Mouse (Mus musculus): ENCODE measurements at regions not wholly inside any gene's neighbourhood (a gene's known extent, or its start where the extent isn't known, plus 50 kb on each side); places are given as distances from the start of the nearest gene placed in this dataset.
"Not testable (repeated sequence)": the region's sequence is repeated elsewhere in the genome, so short reads cannot be mapped to it uniquely, and the experiment has no call there.

DNA sequence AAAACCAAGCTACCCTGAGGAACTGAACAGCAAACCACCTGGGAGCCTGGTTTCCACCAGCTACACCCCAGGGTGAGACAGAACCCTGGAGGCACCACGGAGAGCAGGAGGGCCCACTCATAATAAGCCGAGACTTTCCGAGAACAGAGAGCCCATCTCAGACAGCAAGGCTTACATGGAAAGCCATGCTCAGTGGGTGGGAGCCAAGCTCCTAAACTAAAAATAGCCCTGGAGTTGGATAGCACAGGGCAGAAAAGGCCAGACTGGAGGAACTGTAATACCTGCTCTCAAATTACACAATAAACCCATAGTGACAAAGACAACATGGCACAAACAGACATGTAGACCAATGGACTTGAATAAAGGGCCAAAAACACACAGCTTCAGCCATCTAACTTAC lies 69.9 kb downstream of the Fbxo4 start:
- DNase-seq, result no peak

DNA sequence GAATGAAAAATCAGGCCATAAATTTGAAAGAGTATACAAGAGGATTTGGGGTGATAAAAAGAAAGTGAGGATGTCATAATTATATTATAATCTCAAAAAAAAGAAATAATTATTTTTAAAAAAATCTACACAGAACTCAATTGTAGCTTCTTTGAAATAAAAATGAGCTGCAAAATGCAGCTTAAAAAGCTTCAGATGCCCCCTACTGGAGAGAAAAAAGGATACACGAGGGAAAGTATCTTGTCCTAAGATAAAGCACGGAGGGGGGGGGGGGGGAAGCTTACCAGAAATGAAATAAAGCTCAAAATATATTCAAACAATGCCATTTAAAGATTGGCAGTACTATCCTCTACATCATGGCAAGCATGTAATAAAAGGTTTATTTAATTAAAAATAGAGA lies 70.7 kb downstream of the Fbxo4 start:
- no peak for DNase-seq

DNA sequence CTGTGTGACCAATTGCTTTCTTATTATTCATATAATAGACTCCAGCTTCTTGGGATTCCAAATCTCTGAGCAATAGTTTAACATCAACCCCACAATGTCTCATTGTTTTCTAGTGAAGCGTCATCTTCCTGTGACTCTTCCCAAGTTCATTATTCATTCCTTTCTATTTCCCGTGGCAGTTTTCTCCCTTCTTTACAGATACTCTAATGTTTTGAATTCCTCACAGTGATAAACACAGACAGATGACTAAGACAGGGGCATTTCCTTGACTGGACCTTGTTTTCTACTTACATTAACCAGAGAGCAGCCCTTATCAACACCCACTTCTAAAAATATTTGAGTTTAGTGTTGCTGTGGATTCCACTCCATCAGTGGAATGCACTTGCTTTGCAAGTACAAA lies 73.8 kb downstream of the Fbxo4 start:
- DNase-seq, result no peak

DNA sequence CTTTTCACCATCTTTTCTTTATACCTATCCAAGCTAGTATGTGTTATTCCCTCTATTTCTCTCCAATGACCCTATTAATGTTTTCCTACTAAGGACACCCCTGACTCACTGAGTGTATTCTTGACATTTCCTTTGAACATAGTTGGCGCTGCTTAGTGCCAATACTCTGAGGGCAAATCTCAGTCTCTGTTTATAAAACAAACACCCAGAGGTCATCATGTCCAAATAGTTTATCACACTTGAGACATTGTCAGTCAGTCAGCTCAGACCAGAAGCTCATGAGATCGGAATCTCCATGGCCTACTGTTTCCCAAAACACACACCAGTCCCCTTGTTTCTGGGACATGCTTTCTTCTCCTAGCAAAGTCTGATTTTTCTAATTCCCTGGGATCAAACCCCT lies 100.9 kb downstream of the Fbxo4 start:
- no peak for DNase-seq

DNA sequence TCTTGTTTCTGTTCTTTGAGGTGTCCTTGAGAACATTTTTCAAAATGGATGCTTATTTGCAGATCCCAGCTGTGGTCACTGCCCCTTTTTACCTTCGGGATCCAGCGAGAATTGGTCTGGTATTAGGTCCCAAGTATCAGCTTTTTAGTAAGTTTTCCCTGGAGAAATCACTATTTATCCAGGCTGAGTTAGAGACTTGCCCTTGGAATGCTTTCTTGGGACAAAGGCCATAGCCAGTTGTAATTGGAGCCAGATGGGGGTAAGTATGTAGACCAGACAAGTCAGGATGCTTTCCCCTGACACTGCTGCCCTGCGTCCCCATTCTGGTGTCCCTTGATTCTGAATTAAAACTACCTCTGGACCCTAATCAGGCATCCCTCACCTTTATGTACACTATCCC lies 101.9 kb downstream of the Fbxo4 start:
- no peak for DNase-seq

DNA sequence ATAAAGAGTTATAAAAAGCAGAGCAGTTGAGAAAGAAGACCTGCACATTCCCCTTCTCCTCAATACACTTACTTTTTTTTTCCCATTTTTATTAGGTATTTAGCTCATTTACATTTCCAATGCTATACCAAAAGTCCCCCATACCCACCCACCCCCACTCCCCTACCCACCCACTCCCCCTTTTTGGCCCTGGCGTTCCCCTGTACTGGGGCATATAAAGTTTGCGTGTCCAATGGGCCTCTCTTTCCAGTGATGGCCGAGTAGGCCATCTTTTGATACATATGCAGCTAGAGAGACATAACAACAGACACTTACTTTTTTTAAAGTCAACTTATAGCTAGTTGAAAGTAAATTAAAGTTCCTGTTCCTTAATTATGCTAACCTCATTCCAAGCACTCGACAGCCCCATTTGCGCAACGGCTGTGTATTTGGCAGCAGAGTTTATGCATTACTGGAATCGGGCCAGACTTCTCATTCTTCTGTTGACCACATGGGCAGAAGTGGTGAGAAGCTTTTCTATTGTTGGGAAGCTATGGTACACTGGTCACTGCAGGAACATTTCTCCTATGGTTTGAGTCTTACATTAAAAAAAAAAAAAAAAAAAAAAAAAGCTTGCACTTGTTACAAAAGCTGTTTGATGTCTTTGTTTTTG lies 104.0 kb downstream of the Fbxo4 start:
- DNase-seq, result peak; percentile 49

DNA sequence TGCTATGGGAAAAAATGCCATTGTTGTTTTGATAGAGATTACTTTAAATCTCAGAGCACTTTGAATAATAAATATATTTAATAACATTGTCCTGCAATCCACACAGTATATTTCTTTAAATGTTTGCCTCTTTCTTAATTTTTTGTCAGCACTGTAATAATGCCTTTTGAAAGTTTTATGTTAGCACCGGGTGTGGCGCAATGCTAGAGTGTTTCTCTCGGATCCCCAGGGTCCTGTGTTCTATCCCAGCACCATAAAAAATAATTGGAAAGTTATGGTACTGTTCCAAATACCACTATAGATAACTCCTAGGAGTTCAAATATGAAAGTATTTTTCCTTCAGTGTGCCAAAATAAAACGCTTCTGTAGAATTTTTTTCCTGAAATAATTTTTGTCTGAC lies 147.6 kb downstream of the Fbxo4 start:
- peak; percentile 8 for DNase-seq

DNA sequence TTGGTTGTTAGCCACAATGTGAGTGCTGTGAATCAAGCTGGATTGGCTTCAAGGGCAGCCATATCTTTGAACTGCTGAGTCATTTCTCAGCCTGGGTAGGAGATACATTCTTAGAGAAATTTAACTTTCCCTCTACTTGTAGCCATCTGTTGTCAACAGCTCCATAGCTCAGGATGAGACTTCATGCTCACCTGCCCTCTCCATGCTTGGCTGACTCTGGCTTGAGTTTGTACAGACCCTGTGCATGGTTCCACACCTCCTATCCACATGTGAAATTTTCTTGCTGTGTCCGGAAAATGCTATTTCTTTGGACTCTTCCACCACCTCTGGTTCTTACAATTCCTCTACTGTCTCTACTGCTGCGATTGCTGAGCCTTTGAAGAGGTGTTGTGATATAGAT lies 173.9 kb downstream of the Fbxo4 start:
- peak; percentile 12 for DNase-seq

DNA sequence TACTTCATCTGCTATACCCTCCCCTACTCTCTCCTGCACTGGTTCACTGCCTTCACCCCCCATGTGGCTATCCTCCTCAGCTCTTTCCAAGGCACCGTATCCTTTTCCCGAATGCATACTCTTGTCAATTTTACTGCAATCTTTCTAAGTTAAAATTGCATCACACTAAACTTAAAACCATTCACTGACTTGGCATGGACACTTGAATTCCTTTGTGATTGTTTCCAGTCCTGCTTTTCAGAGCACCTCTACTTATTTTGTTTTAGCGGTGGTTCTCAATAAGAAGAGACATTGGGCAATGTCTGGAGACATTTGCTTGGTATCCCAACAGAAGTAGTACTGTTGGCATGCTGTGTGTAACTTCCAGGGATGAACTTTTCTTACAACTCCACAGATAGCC lies 192.6 kb upstream of the Ghr start:
- no peak for DNase-seq

DNA sequence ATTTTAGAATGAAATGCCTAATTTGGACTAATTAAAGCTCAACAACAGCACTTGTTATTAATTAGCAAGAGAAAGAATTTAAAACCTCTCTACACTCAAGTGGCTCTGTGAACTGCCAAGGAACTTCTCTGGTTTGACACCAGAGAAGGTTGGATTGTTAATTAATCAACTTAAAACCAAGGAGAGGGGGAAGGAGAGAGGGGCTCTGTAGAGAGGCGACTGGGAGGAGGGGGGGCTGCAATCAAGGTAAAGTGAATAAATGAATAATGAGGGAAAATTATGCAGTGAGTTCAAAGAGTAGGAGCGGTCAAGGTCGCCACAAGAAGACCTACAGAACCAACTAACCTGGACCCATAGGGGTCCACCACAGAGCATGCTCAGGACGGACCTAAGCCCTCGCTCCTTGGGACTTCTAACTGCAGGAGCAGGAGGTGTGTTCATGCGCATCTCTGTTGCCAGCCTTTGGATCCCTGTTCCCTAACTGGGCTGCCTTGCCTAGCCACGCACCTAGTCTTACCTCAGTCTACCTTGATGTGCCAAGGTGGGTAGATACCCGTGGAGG lies 189.0 kb upstream of the Ghr start:
- peak; percentile 7 for DNase-seq

DNA sequence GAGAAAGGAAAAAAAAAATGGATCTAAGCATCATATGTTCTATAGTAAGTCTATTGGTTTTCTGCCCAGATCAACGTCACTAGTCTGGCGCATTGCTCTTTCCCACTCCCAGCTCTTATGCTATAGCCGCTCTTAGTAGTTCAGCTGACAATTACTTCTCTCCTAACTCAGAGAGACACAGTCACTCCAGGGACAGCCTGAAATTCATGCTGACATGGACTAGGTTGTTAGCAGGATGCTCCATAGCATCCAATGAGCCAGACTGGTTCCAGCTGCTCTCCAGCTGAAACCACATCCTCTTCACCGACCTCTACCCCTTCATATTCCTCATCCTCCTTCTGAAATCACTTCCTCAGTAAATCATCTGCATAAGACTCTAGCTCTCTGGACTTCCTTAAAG lies 187.0 kb upstream of the Ghr start:
- peak; percentile 68 for DNase-seq

DNA sequence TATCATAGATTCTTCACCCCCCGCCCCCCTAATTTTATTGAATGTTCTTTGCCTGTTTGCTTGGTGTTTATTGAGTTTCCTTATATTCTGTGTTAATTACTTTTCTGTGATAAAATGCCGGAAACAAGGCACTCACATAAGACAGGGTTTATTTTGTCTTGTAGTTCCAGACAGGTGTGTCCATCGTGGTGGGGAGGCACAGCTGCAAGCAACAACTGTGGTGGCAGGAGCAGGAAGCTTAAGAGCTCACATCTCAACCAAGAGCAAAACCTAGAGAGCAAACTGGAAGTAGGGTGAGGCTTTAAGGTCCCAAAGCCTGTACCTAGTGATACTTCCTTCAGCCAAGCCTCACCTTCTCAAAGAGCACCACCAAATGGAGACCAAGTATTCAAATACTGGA lies 181.4 kb upstream of the Ghr start:
- DNase-seq, result no peak

DNA sequence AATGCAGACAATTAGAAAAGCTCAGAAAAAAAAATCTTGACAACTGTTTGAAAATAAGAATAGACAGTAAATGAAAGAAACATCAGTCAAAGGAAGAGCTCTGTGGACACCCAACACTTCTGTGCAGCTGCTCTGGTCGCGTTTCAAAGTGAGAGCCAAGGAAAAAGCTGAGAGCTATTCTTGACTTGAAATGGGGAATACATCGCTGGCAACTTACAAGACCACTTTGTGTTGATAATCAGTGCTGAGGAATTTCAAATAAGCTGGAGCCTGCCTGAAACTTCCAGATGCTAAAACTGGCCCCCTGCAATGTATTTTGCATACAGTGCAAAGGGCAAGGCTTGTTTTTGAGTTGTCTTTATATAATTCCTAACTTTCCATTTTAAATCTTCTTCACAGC lies 177.1 kb upstream of the Ghr start:
- no peak for DNase-seq

DNA sequence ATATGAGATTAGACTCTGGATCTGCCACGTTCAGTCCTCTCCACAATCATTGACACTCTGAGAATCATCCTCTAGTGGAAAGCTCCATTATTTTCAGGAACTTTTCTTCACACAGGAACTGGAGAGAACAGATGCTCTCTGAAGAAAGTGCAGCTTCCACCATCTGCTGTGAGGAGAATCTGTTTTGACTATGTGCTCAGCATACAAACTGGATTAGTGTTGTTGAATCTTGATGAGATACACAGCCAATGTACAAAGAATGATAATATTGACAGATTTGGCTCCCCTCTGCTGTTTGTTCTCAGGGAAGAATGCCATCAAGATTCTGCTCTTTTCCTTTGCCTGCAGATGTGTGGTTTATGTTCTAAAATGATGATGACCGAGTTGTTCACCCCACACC lies 172.3 kb upstream of the Ghr start:
- no peak for DNase-seq

DNA sequence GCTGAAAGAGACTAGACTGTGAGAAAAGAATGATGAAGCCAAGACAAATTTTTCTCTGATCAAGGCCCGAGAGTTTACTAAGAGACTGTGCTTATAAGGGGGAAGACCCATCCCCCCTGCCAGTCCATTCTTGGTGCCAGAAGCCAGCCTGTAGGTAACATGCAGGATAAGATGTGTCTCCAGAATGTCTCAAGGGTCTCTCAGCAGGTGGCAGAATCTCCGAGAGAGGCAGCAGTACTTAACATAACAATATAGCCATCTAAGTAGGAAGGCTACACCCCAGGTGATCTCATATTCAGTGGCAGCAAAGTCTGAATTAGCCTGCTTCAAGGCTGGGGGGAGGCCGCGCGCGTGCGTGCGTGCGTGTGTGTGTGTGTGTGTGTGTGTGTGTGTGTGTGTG lies 164.8 kb upstream of the Ghr start:
- not testable (repeated sequence) for DNase-seq

DNA sequence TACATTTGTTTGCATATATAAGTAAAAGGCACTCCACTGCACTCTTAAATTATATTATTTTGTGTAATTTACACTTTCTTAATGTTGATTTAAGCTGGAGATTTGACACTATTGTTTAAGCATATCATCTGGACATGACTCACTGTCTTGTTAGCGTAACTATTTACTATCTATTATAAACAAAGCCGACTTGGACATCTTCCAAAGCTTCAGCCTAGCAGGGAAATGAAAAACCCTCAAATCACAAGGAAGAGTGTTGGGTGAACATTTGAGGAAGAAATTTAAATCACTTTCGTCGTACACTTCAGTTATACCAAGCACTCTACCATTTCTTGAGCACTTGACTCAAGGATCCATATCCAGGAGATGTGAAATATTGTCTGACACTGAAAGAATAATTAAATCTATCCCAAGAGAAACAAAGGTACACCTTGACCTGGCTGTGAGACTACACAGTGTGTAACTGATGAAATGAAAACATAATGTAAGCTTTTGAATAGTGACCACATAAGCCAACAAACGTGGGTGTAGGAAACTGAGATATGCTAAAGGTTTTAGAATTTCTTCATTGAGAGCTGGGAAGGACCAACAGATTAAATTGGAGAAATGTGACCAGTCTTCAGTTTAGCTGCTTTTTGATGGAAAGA lies 160.0 kb upstream of the Ghr start:
- no peak for DNase-seq

DNA sequence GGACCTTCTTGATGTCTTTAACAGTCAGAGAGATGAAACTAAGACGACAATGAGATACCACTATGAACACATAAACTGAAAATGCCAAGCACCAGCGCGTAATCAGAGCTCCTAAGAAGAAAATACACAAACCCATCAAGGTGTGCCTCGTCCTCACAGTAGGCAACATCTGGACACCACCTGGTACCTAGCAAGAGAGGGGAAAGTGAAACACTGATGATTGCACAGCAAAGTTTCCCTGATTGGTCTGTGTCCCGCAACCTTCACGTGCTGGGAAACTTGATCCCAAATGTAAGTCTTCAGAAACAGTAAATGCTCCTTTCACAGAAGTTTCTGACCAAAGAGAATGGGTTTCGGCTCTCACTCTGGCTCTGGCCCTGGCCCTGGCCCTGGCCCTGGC lies 158.9 kb upstream of the Ghr start:
- DNase-seq, result no peak

DNA sequence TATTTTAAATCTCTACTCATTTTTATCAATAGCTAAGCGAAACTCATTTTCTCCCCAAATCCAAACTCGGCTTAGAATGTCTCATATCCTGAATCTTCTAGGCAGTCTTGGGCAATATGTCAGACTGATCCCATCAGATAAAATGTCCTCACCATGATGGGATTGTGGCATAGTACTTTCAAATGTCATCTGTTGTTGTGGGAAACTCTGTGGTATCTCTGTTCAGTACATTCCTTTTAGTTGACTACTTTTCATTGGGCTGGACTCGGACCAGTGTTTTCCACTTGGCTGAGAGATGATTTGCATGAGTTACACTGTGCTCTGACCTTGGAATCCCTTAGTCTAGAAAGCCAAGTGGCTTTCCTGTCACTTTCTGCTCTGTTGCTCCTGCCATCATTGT lies 141.9 kb upstream of the Ghr start:
- no peak for DNase-seq

DNA sequence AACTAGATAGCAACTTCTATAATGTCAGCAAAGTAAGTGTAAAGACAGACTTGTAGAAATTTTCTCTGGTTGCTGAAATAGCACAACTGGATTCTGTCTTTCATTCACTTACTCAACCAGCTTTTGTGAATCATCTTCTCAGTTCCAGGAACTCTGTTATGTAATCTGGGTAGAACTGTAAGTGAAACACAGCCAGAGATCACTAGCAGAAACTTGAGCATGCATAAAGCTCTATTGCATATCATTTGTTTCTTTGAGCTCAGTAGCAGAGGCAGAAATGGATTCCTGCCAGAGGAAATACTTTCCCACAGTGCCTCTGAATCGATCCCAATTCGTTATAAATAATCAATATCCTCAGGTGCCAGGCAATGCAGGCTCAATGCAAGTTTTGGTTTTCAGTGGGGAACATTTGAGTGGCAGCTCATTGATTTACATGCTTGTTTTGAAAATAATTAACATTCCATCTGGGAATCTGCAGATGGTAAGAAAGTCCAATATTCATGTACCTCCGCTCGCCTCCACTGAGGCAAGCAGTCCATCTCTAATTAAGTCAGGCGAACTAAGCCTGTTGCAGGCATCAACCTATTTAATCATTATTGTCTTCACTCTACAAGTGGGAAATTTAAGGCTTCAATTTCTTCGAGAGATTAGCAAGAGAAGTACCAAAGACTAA lies 137.5 kb upstream of the Ghr start:
- DNase-seq, result no peak

DNA sequence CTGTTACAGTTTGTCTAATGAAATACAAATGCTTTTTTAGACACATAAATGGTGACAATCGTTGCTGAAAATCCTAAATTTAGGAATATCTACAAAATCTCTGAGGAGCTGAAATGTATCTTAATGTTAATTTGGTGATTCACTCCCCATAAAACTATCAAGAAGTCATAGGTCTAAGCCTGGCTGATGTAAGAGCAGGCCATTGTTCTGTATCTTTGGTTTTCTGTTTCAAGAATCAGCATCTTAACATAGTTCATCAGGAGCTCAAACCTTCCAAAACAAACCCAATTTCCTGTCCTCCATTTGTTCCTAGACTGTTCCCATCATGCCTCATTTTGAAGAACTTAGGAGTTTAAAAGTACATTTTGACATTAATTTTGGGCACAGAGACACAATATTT lies 128.5 kb upstream of the Ghr start:
- DNase-seq, result no peak

DNA sequence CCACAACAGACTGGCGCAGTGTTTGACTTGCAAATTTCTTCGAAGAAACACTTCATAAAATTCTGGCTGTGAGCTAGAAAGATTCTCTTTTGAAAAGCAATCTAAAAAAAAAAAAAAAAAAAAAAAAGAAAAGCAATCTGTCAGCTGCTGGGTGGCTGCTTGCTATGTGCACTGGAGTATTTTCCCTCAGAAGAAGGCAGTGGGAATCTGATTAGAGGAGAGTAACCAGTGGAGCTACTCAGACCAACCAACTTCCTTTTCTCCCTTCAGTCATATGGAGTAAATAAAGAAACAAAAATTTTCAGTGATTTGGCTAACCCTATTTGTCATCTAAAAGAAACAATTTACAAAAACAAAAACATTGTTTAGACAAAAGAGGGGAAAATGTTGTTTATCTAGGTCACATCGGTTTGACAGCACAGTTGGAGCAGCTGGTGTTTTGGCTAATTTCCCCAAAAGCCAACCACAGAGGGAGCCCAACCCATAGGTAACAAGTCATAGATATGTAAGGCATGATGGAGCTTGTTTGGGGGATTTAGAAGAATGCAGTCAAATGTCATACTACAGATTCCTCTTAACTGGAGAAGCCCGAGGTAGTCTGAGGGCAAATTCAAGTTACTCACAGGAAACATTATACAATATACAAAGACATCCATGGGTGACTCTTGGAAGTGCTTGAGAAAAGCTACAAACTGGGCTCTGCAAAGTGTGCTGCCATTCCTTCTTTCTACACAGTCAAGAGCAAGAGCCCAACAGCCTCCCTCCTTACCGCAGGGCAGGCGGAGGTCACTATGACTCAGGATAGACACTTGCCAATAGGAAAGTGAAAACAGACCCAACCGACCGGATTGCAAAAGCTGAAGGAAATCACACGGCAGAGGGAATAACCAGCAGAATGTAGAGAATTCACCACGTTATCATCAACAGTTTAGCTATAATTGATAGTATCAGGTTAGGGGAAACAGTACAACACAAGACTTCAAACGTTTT lies 124.1 kb upstream of the Ghr start:
- peak; percentile 22 for DNase-seq

DNA sequence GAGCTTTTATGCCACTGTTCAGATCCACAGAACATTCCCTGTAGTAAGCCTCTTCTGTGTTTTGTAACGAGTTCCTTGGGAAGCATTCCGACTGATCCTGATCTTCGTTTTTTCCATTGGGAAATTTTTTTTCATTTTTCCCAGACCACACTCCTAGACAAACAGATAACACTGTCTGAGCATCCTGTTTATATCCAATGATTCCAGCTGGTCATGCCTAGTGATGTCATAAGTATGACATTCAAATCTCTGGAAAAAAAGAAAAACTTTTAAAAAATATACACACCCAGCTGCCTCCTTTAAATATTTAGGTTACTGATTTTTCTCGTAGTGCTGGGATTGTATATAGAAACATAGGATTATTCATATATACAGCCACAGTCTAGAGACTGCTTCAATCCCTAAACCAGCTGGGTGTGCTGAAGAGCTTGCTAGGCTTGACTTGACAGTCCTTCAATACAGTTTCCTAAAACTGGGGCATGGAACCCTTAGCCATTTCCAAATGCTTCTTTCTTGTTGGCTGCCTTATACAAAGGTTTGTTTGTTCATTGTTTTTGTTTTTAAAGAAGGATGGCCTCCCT lies 116.0 kb upstream of the Ghr start:
- DNase-seq, result no peak

DNA sequence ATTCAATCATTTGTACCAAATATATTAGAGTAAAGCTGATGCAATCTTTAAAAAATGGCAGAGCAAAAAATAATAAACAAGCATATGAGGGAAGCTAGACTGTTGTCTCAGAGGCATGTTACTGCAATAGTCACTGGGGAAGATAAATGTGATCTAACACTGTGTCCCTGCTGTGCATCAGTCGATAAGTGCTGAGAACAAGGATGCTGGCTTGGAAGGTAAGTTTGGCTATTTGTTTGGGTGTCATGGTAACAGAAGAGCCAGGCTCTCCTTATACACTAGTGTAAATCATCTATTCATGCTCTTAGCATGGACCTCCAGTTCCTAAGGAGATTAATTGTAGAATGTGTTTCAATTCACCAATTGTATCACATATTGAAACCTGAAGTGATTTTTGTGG lies 102.0 kb upstream of the Ghr start:
- DNase-seq, result no peak

All from kidney, postnatal 10 days (tissue).